Mouse (Mus musculus) testis, adult 2 months (tissue): ENCODE data around the gene Ugt1a7c.

Source experiments
- CTCF ChIP-seq: fragments of 200-500 bp; IDR thresholded peaks from 2 replicates; pipeline ENCODE4 v1.5.1; 2012; ENCODE audit warnings: low read depth, mild to moderate bottlenecking, inconsistent platforms, low read length, moderate library complexity; ENCODE audit not compliant: control insufficient read depth, insufficient read depth, insufficient replicate concordance
- POLR2A ChIP-seq: fragments of 200-500 bp; IDR thresholded peaks from 2 replicates; pipeline ENCODE4 v1.6.1; 2012; ENCODE audit warnings: low read depth, mild to moderate bottlenecking, inconsistent platforms, low read length, moderate library complexity; ENCODE audit not compliant: control insufficient read depth

GRCm38 (mm10) chr1:88261706-88262105, 166.8 kb downstream of the Ugt1a7c start:
- TF ChIP-seq CTCF (no peak), POLR2A (no peak)
